Mouse (Mus musculus) hindbrain, embryonic 14.5 days (tissue): ENCODE measurements around the gene Gm340. TPM values are rescaled to one million over a fixed set of nuclear protein-coding genes. Genes with fewer than 3 reads are reported as not detected.

ENCODE experiments used
- ATAC-seq: fragments of 200-750 bp; cut with Nextera tagmentation; 2 replicates; pipeline ENCODE4 v1.8.0; 2017; ENCODE audit warnings: moderate number of reproducible peaks, mild to moderate bottlenecking, moderate TSS enrichment, moderate library complexity; ENCODE audit not compliant: low FRiP score
- DNase-seq: peaks from one replicate; pipeline ENCODE4 v3.0.0-alpha.2; 2015; ENCODE audit warnings: low spot score
- H3K27ac ChIP-seq: fragments of 300-500 bp; sonication (generic); 2 replicates; pipeline ENCODE4 v1.5.1; 2014; ENCODE audit warnings: mild to moderate bottlenecking, moderate library complexity
- H3K27me3 ChIP-seq: fragments of 300-500 bp; sonication (generic); 2 replicates; pipeline ENCODE4 v1.6.1; 2014; ENCODE audit warnings: mild to moderate bottlenecking, low read length, mixed read lengths; ENCODE audit not compliant: control insufficient read depth, insufficient read depth
- H3K36me3 ChIP-seq: fragments of 300-500 bp; sonication (generic); replicated peaks from 2 replicates; pipeline ENCODE4 v1.6.1; 2014; ENCODE audit not compliant: control insufficient read depth, insufficient read depth
- H3K4me1 ChIP-seq: fragments of 300-500 bp; sonication (generic); replicated peaks from 2 replicates; pipeline ENCODE4 v1.6.1; 2014; ENCODE audit warnings: antibody characterized with exemption, low read length, mixed read lengths; ENCODE audit not compliant: control insufficient read depth, insufficient read depth
- H3K4me2 ChIP-seq: fragments of 300-500 bp; sonication (generic); replicated peaks from 2 replicates; pipeline ENCODE4 v1.6.1; 2014; ENCODE audit warnings: mild to moderate bottlenecking, moderate library complexity
- H3K4me3 ChIP-seq: fragments of 300-500 bp; sonication (generic); replicated peaks from 2 replicates; pipeline ENCODE4 v1.5.1; 2014; ENCODE audit warnings: mild to moderate bottlenecking, low read length
- H3K9ac ChIP-seq: fragments of 300-500 bp; sonication (generic); 2 replicates; pipeline ENCODE4 v1.6.1; 2014
- H3K9me3 ChIP-seq: fragments of 300-500 bp; sonication (generic); 2 replicates; pipeline ENCODE4 v1.6.1; 2016; ENCODE audit warnings: low read length; ENCODE audit not compliant: control insufficient read depth
- WGBS: fragments of 180-500 bp; shearing (Covaris S2); extraction: QIAGEN DNeasy Blood & Tissue Kit; methylation state at CpG from one replicate; pipeline ENCODE4 v1.1.7; 2014; 5-methylcytosine and 5-hydroxymethylcytosine counted together
- polyA plus RNA-seq: library from polyadenylated mRNA; unstranded; fragments of >200 nt; fragmentation: Nextera tagmentation; extraction: Ambion mirVana; gene quantifications from 2 replicates; pipeline ENCODE4 v1.2.1, GENCODE M21; 2014

Gene Gm340
- polyA plus RNA-seq, 1 experiment from 2014 or later, result 3.1 TPM

- Histone ChIP-seq H3K4me2 (no peak overlapping the region), H3K9ac (no peak overlapping the region), H3K36me3 (peaks cover 33% of the 10 kb centered on the region), H3K4me3 (no peak overlapping the region), H3K27ac (no peak overlapping the region), H3K4me1 (no peaks in the 10 kb centered on the region), H3K9me3 (no peaks in the 10 kb centered on the region), H3K27me3 (no peaks in the 10 kb centered on the region)
- 84% methylated on average over 4 of the region's 4 CpGs for WGBS
- ATAC-seq, result no peak
- no peak for DNase-seq
These were observed 2.8 kb upstream of the Gm340 start for GRCm38 (mm10) chr19:41579311-41579920.

- H3K4me3 ChIP-seq, result no peak overlapping the region
- H3K9me3 ChIP-seq, result no peaks in the 10 kb centered on the region
- peaks cover 50% of the 10 kb centered on the region for H3K36me3 ChIP-seq
- H3K27me3 ChIP-seq, result no peaks in the 10 kb centered on the region
- H3K4me2 ChIP-seq, result no peak overlapping the region
- ATAC-seq (no peak), DNase-seq (no peak)
- no peak overlapping the region for H3K27ac ChIP-seq
- 96% methylated on average over 5 of the region's 5 CpGs for WGBS
- no peaks in the 10 kb centered on the region for H3K4me1 ChIP-seq
- H3K9ac ChIP-seq, result no peak overlapping the region
These were observed 846 bp downstream of the Gm340 start for GRCm38 (mm10) chr19:41582918-41583514.

GRCm38 (mm10) chr19:41586752-41587151 is 4.6 kb downstream of the Gm340 start:
- no peak overlapping the region for H3K4me2 ChIP-seq
- H3K27me3 ChIP-seq, result no peaks in the 10 kb centered on the region
- H3K4me1 ChIP-seq, result 0 out of 2 replicates have a peak, but pooled peaks cover under 1% of the 10 kb centered on the region
- 92% methylated on average over 10 of the region's 10 CpGs for WGBS
- H3K9ac ChIP-seq, result no peak overlapping the region
- H3K4me3 ChIP-seq, result no peak overlapping the region
- peaks cover 43% of the 10 kb centered on the region for H3K36me3 ChIP-seq
- H3K27ac ChIP-seq, result no peak overlapping the region
- H3K9me3 ChIP-seq, result no peaks in the 10 kb centered on the region
- ATAC-seq, result no peak
- DNase-seq, result no peak

- ATAC-seq, result no peak
- no peak overlapping the region for H3K4me3 ChIP-seq
These were observed 5.5 kb downstream of the Gm340 start for GRCm38 (mm10) chr19:41587431-41588222.

GRCm38 (mm10) chr19:41589026-41589425 is 6.9 kb downstream of the Gm340 start:
- H3K27ac ChIP-seq, result no peak overlapping the region
- peaks cover 20% of the 10 kb centered on the region; the same call in 1 of the 2 replicates for H3K36me3 ChIP-seq
- H3K27me3 ChIP-seq, result no peaks in the 10 kb centered on the region
- H3K4me2 ChIP-seq, result no peak overlapping the region
- no peak for ATAC-seq
- H3K4me1 ChIP-seq, result peaks cover 5% of the 10 kb centered on the region; the same call in 1 of the 2 replicates
- no peaks in the 10 kb centered on the region for H3K9me3 ChIP-seq
- no peak overlapping the region for H3K9ac ChIP-seq
- no peak for DNase-seq
- no peak overlapping the region for H3K4me3 ChIP-seq
- 86% methylated on average over 7 of the region's 7 CpGs for WGBS

More at GRCm38 (mm10) chr19:41587431-41588222, 5.5 kb downstream of the Gm340 start:
- Histone ChIP-seq H3K4me1 (peaks cover 5% of the 10 kb centered on the region; the same call in 1 of the 2 replicates), H3K27ac (no peak overlapping the region), H3K36me3 (peaks cover 34% of the 10 kb centered on the region), H3K4me2 (no peak overlapping the region), H3K9ac (no peak overlapping the region), H3K27me3 (no peaks in the 10 kb centered on the region), H3K9me3 (no peaks in the 10 kb centered on the region)
- 80% methylated on average over 20 of the region's 20 CpGs for WGBS
- no peak for DNase-seq

- ATAC-seq (no peak), DNase-seq (no peak)
- Histone ChIP-seq H3K4me2 (no peak overlapping the region), H3K36me3 (peaks cover 14% of the 10 kb centered on the region; the same call in 1 of the 2 replicates), H3K4me1 (peaks cover 5% of the 10 kb centered on the region; the same call in 1 of the 2 replicates), H3K4me3 (no peak overlapping the region), H3K27ac (no peak overlapping the region), H3K27me3 (no peaks in the 10 kb centered on the region), H3K9me3 (no peaks in the 10 kb centered on the region), H3K9ac (no peak overlapping the region)
- 65% methylated on average over 8 of the region's 8 CpGs for whole genome bisulfite sequencing
These were observed 7.5 kb downstream of the Gm340 start for GRCm38 (mm10) chr19:41589681-41590080.

GRCm38 (mm10) chr19:41591808-41592207 is 9.6 kb downstream of the Gm340 start:
- Histone ChIP-seq H3K36me3 (no peaks in the 10 kb centered on the region), H3K4me3 (no peak overlapping the region), H3K9me3 (no peaks in the 10 kb centered on the region), H3K4me2 (no peak overlapping the region), H3K9ac (no peak overlapping the region), H3K4me1 (peaks cover 5% of the 10 kb centered on the region; the same call in 1 of the 2 replicates), H3K27me3 (no peaks in the 10 kb centered on the region), H3K27ac (no peak overlapping the region)
- WGBS, result 73% methylated on average over 12 of the region's 12 CpGs
- DNase-seq (no peak), ATAC-seq (no peak)

- no peaks in the 10 kb centered on the region for H3K4me1 ChIP-seq
- H3K36me3 ChIP-seq, result no peaks in the 10 kb centered on the region
- 83% methylated on average over 6 of the region's 6 CpGs for WGBS
- no peak for ATAC-seq
- H3K9me3 ChIP-seq, result no peaks in the 10 kb centered on the region
- no peaks in the 10 kb centered on the region for H3K27me3 ChIP-seq
- DNase-seq, result no peak
- no peak overlapping the region for H3K27ac ChIP-seq
- no peak overlapping the region for H3K4me2 ChIP-seq
- no peak overlapping the region for H3K9ac ChIP-seq
- no peak overlapping the region for H3K4me3 ChIP-seq
These were observed 15.2 kb downstream of the Gm340 start for GRCm38 (mm10) chr19:41597170-41597894.

GRCm38 (mm10) chr19:41600647-41601046 is 18.5 kb downstream of the Gm340 start:
- no peak for ATAC-seq
- Histone ChIP-seq H3K4me3 (no peak overlapping the region), H3K9me3 (no peaks in the 10 kb centered on the region), H3K27me3 (no peaks in the 10 kb centered on the region), H3K4me1 (no peaks in the 10 kb centered on the region), H3K27ac (no peak overlapping the region), H3K4me2 (no peak overlapping the region), H3K9ac (no peak overlapping the region), H3K36me3 (0 out of 2 replicates have a peak, but pooled peaks cover 4% of the 10 kb centered on the region)
- WGBS, result 44% methylated on average over 11 of the region's 11 CpGs
- DNase-seq, result no peak
